Mouse (Mus musculus): ENCODE data around the gene Mbl1. TPM values are rescaled to one million over a fixed set of nuclear protein-coding genes. Genes with fewer than 3 reads are reported as not detected.

Mbl1 gene
- polyA plus RNA-seq, 1 experiment from 2014 or later, result not detected

Other genes starting within 250 kb of the Mbl1 start
- 96.5 and 105 TPM in 2 replicates for gene Tspan14, start 184.7 kb upstream of the Mbl1 start, polyA plus RNA-seq (2014; fragmentation: Nextera tagmentation; extraction: Ambion mirVana)
- 54.9 and 65.8 TPM in 2 replicates for gene Fam213a, start 137.7 kb upstream of the Mbl1 start, polyA plus RNA-seq (2014; fragmentation: Nextera tagmentation; extraction: Ambion mirVana)
- gene Dydc2, start 82.2 kb upstream of the Mbl1 start, polyA plus RNA-seq (2014; fragmentation: Nextera tagmentation; extraction: Ambion mirVana), result 0.32 and 0.93 TPM in 2 replicates
- gene Dydc1, start 78.5 kb upstream of the Mbl1 start, polyA plus RNA-seq (2014; fragmentation: Nextera tagmentation; extraction: Ambion mirVana), result 0.63 TPM in 1 of 2 replicates, not detected in the other
- not detected in 2 replicates for gene Mat1a, start 46.4 kb upstream of the Mbl1 start, polyA plus RNA-seq (2014; fragmentation: Nextera tagmentation; extraction: Ambion mirVana)
- gene Sftpa1, start 19.7 kb upstream of the Mbl1 start, polyA plus RNA-seq (2014; fragmentation: Nextera tagmentation; extraction: Ambion mirVana), result not detected in 2 replicates
- not detected in 2 replicates for gene Sftpd, start 33.7 kb downstream of the Mbl1 start, polyA plus RNA-seq (2014; fragmentation: Nextera tagmentation; extraction: Ambion mirVana)
- gene Gm2832, start 127.3 kb downstream of the Mbl1 start, polyA plus RNA-seq (2014; fragmentation: Nextera tagmentation; extraction: Ambion mirVana), result 0.11 TPM in 1 of 2 replicates, not detected in the other
- not detected in 2 replicates for gene Gm5798, start 197.2 kb downstream of the Mbl1 start, polyA plus RNA-seq (2014; fragmentation: Nextera tagmentation; extraction: Ambion mirVana)
- not detected in 2 replicates for gene Gm7945, start 234.9 kb downstream of the Mbl1 start, polyA plus RNA-seq (2014; fragmentation: Nextera tagmentation; extraction: Ambion mirVana)